ENCODE assay signal across 20 mouse cellular contexts in the genomic region with DNA sequence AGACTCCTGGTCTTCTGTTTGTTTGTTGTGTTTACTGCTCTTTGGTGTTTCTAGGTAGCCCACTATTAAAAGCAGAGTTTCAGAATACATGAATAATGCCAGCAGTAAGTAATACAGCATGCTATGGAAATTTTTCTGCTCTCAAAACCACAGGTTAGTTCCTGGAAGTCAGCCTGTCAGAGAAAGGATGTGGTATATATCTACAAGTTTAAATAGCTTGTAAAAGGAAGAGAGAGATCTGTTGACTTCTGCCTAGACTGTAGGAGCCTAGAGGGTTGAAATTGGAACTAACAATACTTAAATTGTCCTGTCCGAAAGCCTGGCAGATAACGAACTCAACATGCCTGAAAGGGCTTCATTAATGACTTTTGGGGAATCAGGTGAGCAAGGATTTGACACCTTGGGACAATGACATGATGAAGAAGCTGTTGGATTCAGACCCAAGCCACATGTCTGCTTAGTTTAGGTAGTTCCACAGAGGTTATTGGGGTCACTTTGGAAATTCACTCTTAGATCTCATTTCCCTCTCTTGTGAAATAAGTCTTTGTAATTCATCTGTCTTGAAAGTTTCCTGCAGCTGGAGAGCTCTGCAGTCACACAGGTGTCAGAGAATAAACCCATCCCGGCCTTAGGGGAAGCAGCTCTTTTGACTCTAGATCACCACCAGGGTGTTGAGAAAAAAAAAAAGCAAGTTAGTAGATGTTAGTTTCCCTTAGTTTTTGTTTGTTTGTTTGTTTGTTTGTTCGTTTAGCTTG. TPM values are rescaled to one million over a fixed set of nuclear protein-coding genes. Genes with fewer than 3 reads are reported as not detected.
DNase-seq lines count a peak whose midpoint lies in the region; ATAC-seq lines count a peak whose summit lies in the region.
"Had no signal": no experiment of that assay in that cellular context is flagged by ENCODE, and none has a peak within 500 bp of the region (broad histone marks: within the 10 kb centered on the region; RNA-seq: fewer than 3 reads in every experiment).

No protein-coding gene starts in this region.

- intact Hi-C loops in left cerebral cortex, postnatal 25 days (cut with DNase I): no loop called here
- intact Hi-C loops in heart, postnatal 25 days (cut with DNase I): no loop called here

- peak; percentile 46 for ATAC-seq in granulocyte monocyte progenitor cell, adult 5-6 weeks (replicated peaks; ENCODE audit: poor library complexity, severe bottlenecking)
- ATAC-seq: forebrain, postnatal 0 days; intestine, embryonic 16.5 days; liver, embryonic 12.5 days; midbrain, embryonic 16.5 days had no signal

- peak; percentile 64 for DNase-seq in CD4-positive helper T cell, adult 2 months (ENCODE audit: low read depth, low spot score)
- peak; percentile 62 for DNase-seq in ES-CJ7 (ENCODE audit: low read depth, low spot score)
- DNase-seq in thymus, postnatal 0 days (ENCODE audit: low spot score): peak; percentile 62
- DNase-seq in left cerebral cortex, postnatal 25 days (ENCODE audit: low spot score in 2 of 2): no peak
- DNase-seq in heart, postnatal 25 days (ENCODE audit: low spot score): no peak
- no peak for DNase-seq in ovary, postnatal 10 days (ENCODE audit: low spot score)
- DNase-seq: adrenal gland, postnatal 36 days; cerebellum, adult 11-12 months; cerebellum, postnatal 25 days; forebrain, postnatal 0 days; gastrocnemius, postnatal 36 days; lung, embryonic 14.5 days; lung, postnatal 36 days; right cerebral cortex, postnatal 4 days had no signal

RNA-seq across cellular contexts. Expression of a gene that starts 30.6 kb away (rescaled TPM):
- not detected in 2 replicates for total RNA-seq in granulocyte monocyte progenitor cell, adult 5-6 weeks (2014; fragmentation: Nextera tagmentation)
- not detected in 2 replicates for total RNA-seq in granulocyte monocyte progenitor cell, adult 5-6 weeks (2017)
- polyA plus RNA-seq in thymus, postnatal 0 days (2015; fragmentation: Nextera tagmentation; extraction: Ambion mirVana): 0.10 and 0.29 TPM in 2 replicates
- 1 to 10 TPM; 2.5 to 3.4 TPM for total RNA-seq in left cerebral cortex, postnatal 25 days (2021)
- under 1 TPM; 0.22 to 0.60 TPM for total RNA-seq in heart, postnatal 25 days (2021)
- total RNA-seq: neutrophil, adult 5-6 weeks had no signal
- polyA plus RNA-seq: large intestine, adult 2 months had no signal

Comparison
In these comparisons a context has a peak if more than half of its experiments do, and no peak if none do; other contexts are left out.
1. DNase-seq: peak in CD4-positive helper T cell, adult 2 months (single experiment), ES-CJ7 (single experiment) and thymus, postnatal 0 days (single experiment); none in left cerebral cortex, postnatal 25 days (0 of 2), heart, postnatal 25 days (single experiment) and ovary, postnatal 10 days (single experiment).